Mouse (Mus musculus) thymus, postnatal 10 days (tissue): ENCODE measurements around the gene Tmem204.
"Not testable (repeated sequence)": the region's sequence is repeated elsewhere in the genome, so short reads cannot be mapped to it uniquely, and the experiment has no call there.

Source experiments
- DNase-seq, 2 experiments: peaks; one replicate each; pipeline ENCODE4 v3.0.0; 2021; ENCODE audit warnings: low spot score in 2 of 2

Tmem204 gene

DNA sequence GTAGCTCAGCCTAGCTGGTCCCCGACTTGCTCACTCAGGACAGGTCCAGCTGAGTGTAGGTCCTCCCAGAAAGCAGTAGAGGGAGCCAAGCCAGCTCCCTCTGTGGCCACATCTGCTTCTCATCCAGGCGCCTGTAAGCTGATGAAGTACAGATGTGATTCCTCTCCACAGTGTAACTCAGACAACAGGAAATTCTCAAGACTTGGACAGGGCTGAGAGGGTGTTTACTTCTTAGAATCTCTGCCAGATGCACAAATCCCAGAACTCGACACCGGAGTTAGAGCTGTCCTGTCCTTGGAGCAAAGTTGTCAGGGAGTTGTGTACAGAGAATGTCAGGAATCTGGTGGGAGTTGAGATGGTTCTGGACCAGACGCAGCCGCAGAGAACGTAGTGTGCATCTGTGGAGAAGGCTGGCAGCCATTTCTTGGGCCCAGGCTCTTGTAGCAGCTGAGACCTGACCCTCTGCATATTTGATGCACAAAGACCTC is at the start of gene Tmem204:
Tmem204 (minus strand) TSS at position 148 of the 488 bp plus-strand sequence.
- DNase-seq = no peak

GRCm38 (mm10) chr17:25130060-25130459 is 46.7 kb upstream of the Tmem204 start:
- no peak for DNase-seq

- no peak for DNase-seq
Observed at GRCm38 (mm10) chr17:25127681-25128080, 44.3 kb upstream of the Tmem204 start.

DNA sequence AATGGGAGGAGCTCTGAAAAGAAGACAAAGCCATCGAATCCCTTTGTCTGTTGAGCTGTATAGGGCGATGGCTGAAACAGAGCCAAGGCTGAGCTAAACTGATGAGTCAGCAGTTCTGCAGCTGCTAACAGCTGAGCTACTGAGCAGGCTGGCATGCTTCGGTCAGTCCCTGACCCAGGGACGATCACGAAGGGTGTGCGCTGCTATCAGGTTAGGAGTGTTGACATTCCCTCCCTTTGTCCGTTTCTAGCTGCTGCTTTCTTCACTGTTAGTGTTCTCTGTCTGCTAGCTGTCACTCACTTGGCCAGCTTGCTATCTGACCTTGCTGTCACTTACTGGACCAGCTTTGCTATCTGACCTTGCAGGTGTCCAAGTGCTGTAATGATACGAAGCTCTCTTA is 43.7 kb upstream of the Tmem204 start:
- DNase-seq = no peak

DNA sequence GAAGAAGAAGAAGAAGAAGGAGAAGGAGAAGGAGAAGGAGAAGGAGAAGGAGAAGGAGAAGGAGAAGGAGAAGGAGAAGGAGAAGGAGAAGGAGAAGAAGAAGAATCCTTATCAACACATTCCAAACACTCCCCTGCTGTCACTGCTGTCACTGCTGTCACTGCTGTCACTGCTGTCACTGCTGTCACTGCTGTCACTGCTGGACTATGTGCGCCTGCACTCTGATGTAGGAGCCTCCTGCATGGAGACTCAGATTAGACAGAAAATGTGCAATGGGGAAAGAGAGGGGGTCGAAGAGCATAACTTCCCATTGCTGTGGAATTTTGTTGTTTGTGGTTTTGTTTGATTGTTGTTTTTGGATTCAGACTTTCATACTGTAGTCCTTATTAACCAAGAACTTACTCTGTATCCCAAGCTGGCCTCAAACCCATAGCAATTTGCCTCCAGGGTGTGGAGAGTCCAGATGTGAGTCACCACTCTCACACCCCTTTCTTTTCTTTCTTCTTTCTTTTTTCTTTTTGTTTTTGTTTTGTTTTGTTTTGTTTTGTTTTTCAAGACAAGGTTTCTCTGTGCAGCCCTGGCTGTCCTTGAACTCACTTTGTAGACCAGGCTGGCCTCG is 42.2 kb upstream of the Tmem204 start:
- DNase-seq = not testable (repeated sequence)

- DNase-seq = peak in 1 of 2 experiments; percentile 50
Observed at GRCm38 (mm10) chr17:25123979-25124378, 40.6 kb upstream of the Tmem204 start.

DNA sequence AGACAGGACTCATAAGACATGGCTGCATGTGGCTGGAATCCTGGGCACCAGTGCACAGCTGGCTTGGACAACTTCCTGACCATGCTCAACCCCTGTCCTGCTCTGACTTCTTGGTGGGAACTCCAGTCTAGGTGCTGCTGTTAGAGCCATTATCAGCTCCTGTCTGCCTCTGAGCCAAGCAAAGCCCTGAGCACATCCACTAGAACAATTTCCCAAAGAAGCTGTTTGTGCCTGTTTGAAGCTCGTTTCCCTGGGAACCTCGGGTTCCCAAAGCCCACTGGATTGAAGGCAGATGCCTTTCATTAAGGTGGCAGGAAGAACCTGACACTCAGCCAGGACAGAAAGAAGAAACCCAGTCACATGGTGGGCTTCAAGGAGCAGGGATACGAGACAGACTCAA is 37.0 kb upstream of the Tmem204 start, which contains the start of gene Ptx4:
Ptx4 (plus strand) TSS at position 355 of the 400 bp plus-strand sequence.
- no peak for DNase-seq

- peak in 1 of 2 experiments; percentile 45 for DNase-seq
Observed at GRCm38 (mm10) chr17:25117263-25117662, 33.9 kb upstream of the Tmem204 start.

DNA sequence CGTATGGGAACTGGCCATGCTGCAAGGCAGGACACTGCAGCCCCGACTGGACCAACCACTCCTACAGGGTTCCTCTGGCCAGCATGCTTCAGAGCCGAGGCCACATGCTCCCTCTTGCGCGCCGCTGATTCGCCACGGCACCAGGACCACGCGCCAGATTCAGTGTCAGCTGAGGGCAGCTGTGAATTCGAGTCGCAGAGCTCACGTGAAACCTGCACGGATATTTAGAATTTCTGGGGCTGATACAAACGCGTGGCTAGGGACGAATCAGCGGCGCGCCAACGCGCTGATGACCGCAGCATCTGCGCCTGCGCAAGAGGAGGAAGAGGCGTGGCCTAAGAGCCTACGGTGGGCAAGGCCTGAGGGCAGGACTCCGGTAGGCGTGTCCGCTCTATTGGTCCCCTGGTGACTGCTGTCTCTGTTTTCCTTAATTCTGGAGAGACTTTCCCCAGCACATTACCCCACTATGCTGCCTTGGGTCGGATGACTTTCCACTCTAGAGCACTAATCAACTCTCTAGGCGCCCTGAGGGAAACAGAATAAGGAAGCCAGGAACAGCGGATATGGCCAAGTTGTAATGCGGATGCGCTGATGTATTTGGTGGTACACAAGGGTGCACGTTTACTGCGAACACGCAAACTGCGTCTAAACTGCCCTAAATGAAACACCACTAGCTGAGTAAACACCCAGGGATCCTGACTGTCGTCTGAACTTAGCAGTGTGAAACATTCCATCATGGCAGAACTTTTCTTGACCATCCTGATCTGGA is 32.5 kb upstream of the Tmem204 start, which contains the start of gene Telo2:
Telo2 (minus strand) TSS at position 304 of the 769 bp plus-strand sequence.
- peak; percentile 84 to 92 for DNase-seq

DNA sequence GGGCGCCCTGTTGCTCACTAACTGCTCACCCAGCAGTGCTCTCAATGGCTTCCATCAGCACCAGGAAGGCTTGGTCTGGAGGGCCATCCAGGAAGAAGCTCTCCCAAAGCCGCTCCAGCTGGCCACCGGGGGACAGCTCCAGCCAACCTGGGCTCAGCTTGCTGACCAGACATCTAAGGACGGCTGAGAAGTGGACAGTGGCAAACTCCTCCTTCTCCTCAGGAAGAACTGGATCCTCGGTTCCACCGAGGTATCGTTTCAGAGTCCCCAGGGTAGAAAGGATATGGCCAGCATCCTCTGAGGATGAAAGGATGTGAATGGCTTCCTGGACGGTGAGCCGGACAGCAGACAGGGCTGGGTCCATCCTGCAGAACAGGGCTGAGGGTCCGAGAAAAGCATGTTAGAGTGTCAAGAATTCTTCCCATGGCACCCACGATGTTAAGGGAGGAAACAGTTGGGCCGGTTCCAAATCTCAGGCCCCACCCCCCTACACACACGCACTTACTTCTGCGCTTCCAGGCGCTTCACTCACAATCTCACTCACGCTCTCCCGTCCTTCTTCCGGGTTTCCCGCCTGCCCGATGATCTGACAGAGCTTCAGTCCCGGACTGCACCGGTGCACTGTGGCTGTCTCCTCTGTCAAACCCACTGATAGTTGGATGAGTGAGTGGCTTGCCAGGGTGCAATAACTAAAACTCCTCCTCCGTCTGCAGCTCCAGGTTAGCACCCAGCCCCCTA is 31.7 kb upstream of the Tmem204 start:
- DNase-seq = no peak

DNA sequence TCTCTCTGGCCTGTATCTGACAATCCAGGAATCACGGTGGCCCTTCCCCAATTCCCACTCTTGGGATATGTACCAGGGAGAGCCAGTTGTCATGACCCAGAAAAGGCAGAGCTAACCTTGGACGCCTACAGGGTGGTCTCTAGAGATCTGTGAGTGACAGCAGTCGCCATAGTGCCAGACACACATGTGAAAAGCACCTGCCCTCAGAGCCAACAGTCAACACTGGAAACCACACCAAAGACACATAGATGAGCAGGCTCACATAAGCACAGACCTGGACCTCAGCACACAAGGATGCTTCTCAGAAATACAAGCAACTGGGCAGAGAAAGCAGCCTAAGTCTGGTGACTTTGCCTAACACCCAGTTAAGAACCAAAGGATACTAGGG is 29.0 kb upstream of the Tmem204 start:
- no peak for DNase-seq

DNA sequence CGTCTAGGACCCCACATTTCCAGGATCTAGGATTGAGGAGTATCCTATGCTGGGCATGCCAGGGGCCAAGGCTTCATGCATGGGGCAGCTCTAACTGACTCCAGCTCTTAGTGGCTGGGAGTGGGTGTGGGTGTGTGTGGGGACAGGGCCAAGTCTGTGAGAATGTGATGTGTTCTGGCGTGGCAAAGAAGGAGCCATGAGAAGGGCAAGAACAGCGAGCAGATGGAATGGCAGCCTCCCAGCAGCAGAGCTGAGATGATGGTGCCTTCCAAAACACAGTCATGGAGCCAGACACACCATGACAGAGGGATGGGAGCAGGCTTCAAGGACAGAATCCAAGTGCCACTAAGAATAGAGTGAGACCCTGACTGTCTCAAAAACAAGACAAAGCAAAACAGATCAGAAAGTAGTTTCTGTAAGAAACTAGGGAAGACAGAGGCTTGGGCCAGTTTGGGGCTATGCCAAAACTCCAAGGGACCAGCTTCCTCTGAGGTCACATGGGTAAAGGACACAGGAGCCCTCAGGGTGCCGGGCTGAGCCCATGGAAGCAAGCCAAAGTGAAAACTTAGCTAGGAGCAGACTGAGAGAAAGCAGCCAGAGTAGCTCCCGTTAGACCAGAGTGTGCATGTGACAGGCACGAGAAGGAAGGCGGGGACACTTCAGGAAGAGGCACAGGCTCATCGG is 28.5 kb upstream of the Tmem204 start:
- DNase-seq = no peak

GRCm38 (mm10) chr17:25111220-25111619 is 27.8 kb upstream of the Tmem204 start:
- no peak for DNase-seq

- no peak for DNase-seq
Observed at GRCm38 (mm10) chr17:25110590-25110989, 27.2 kb upstream of the Tmem204 start.

DNA sequence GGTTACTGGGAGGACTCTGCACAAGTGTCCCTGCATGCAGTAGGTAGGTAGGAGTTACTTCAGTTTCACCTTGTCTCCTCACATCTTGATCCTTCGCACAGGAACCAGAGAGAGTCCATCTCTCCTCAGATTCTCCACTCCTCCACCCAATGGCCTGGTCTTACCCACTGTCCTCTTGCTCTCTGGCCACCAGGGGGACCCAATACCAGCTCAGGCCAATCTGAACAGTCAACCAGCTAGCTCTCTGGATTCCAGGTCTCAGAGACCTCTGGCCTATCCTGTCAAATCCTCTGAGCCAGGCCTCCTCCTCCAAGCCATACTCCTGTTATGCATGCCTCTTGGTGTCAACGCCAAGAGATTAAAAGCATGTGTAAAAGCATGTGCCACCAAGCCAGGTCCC is 26.2 kb upstream of the Tmem204 start:
- DNase-seq = no peak

GRCm38 (mm10) chr17:25107786-25108185 is 24.4 kb upstream of the Tmem204 start:
- DNase-seq = no peak

- no peak for DNase-seq
Observed at GRCm38 (mm10) chr17:25101338-25101737, 17.9 kb upstream of the Tmem204 start.

DNA sequence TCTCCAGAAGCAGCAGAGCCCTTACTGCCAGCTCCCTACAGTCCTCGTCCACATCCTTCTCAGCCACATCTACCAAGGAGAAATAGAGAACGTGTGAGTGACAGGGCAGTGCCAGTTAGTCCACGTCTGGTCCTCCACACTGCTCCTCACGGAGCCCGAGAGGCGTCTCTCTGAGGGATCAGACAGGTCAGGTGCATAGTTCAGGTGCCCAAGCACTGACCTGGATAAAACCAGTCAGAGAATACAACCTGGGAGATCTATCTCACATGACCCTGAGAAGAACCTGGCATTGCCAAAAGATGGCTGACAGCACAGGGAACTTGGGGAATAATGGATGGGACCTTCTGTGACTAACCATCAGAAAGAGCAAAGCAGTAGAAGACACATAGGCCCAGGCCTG is 16.7 kb upstream of the Tmem204 start:
- no peak for DNase-seq

- DNase-seq = no peak
Observed at GRCm38 (mm10) chr17:25096221-25096620, 12.8 kb upstream of the Tmem204 start.

GRCm38 (mm10) chr17:25090450-25090849 is 7.1 kb upstream of the Tmem204 start:
- DNase-seq = no peak

GRCm38 (mm10) chr17:25089158-25089557 is 5.8 kb upstream of the Tmem204 start:
- DNase-seq = no peak

DNA sequence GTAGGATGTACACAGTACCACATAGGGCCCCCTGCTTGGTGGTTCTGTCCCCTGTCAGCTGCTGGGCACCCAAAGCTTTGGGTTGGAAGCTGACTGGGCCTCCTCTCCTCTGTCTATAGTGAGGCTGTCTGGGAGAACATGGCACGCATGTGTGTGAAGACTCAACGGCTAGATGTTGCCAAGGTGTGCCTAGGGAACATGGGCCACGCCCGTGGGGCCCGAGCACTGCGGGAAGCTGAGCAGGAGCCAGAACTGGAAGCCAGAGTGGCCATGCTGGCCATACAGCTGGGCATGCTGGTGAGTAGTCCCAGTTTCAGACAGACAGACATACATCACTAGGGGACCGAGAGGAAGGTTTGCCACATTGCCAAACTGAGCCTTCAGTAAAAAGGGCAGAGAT is 3.3 kb upstream of the Tmem204 start:
- DNase-seq = no peak
